Mouse (Mus musculus) bone marrow macrophage, adult 2 months (primary cell): ENCODE measurements at regions not wholly inside any gene's neighbourhood (a gene's known extent, or its start where the extent isn't known, plus 50 kb on each side); places are given as distances from the start of the nearest gene placed in this dataset.

ENCODE experiments used
- CTCF ChIP-seq: IDR thresholded peaks from 2 replicates; pipeline ENCODE4 v1.5.1; 2012; ENCODE audit warnings: low read depth, mild to moderate bottlenecking, low read length, moderate library complexity
- POLR2A ChIP-seq: IDR thresholded peaks from 2 replicates; pipeline ENCODE4 v1.6.1; 2012; ENCODE audit warnings: mild to moderate bottlenecking, low read depth, low read length, borderline replicate concordance

DNA sequence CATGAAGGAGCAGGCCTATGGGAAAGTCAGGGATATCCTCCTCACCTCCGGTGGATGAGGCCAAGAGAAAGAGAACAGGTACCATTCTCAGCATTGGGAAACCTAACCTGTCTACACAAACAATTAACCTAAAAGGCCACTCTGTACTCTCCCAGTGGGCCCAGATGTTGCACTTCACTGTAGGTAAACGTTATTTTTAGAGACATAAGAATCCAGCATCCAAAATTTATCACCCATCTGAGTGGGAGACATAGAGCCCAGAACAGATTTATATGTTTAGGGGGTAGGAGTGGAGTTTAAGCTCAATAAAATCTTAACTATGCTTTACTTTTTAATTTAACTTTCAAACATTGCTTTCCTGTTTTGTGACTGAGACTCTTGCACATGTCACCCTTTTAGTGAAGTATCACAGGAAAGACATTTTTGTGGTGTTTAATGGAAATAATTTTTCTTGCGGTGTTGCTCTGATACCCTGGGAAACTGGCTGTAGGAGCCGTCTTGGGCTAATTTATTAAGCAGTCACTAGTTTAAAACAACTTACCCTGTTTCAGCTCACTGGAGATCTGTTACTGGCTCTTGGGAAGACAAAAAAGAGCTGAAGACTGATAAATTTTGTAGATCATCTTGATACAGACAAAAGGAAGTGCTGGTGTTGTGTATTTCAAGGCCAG is 123.9 kb upstream of the Bmp4 start:
- TF ChIP-seq CTCF (no peak), POLR2A (no peak)
